Mouse (Mus musculus): ENCODE data around the gene Olfr49. TPM values are rescaled to one million over a fixed set of nuclear protein-coding genes. Genes with fewer than 3 reads are reported as not detected.

Olfr49 gene
- not detected in 2 replicates for polyA plus RNA-seq (2012; ENCODE audit: insufficient read depth, insufficient read length, missing spikeins)

- Histone ChIP-seq H3K4me1 (ENCODE audit: control insufficient read depth, insufficient read depth, insufficient read length, low read length) (no peaks in the 10 kb centered on the region), H3K4me3 (ENCODE audit: insufficient read depth, low read depth, low read length) (no peak within 1 kb of the TSS)
Observed at GRCm38 (mm10) chr14:54284839-54285238, at the start of gene Olfr49. Gene Olfr49, minus strand, starts transcription at chr14:54284939.

GRCm38 (mm10) chr14:54333452-54334189 lies 48.9 kb upstream of the Olfr49 start:
- Histone ChIP-seq H3K4me3 (ENCODE audit: insufficient read depth, low read depth, low read length) (no peak overlapping the region), H3K4me1 (ENCODE audit: control insufficient read depth, insufficient read depth, insufficient read length, low read length) (no peaks in the 10 kb centered on the region), H3K27ac (replicated peaks; ENCODE audit: low read depth, low read length) (no peak overlapping the region)

More at GRCm38 (mm10) chr14:54284839-54285238, at the start of gene Olfr49:
- H3K27ac ChIP-seq (replicated peaks; ENCODE audit: low read depth, low read length), result no peak within 1 kb of the TSS

GRCm38 (mm10) chr14:54332176-54333074 lies 47.7 kb upstream of the Olfr49 start:
- Histone ChIP-seq H3K27ac (replicated peaks; ENCODE audit: low read depth, low read length) (no peak overlapping the region), H3K4me1 (ENCODE audit: control insufficient read depth, insufficient read depth, insufficient read length, low read length) (no peaks in the 10 kb centered on the region), H3K4me3 (ENCODE audit: insufficient read depth, low read depth, low read length) (no peak overlapping the region)

- H3K4me1 ChIP-seq (ENCODE audit: control insufficient read depth, insufficient read depth, insufficient read length, low read length), result no peaks in the 10 kb centered on the region
- H3K27ac ChIP-seq (replicated peaks; ENCODE audit: low read depth, low read length), result no peak overlapping the region
- H3K4me3 ChIP-seq (ENCODE audit: insufficient read depth, low read depth, low read length), result no peak overlapping the region
Observed at GRCm38 (mm10) chr14:54331178-54331577, 46.4 kb upstream of the Olfr49 start.

GRCm38 (mm10) chr14:54329201-54329600 lies 44.5 kb upstream of the Olfr49 start:
- Histone ChIP-seq H3K27ac (replicated peaks; ENCODE audit: low read depth, low read length) (no peak overlapping the region), H3K4me1 (ENCODE audit: control insufficient read depth, insufficient read depth, insufficient read length, low read length) (no peaks in the 10 kb centered on the region), H3K4me3 (ENCODE audit: insufficient read depth, low read depth, low read length) (no peak overlapping the region)

GRCm38 (mm10) chr14:54328548-54328947 lies 43.8 kb upstream of the Olfr49 start:
- Histone ChIP-seq H3K4me1 (ENCODE audit: control insufficient read depth, insufficient read depth, insufficient read length, low read length) (no peaks in the 10 kb centered on the region), H3K27ac (replicated peaks; ENCODE audit: low read depth, low read length) (no peak overlapping the region), H3K4me3 (ENCODE audit: insufficient read depth, low read depth, low read length) (no peak overlapping the region)

- H3K27ac ChIP-seq (replicated peaks; ENCODE audit: low read depth, low read length), result no peak overlapping the region
- no peak overlapping the region for H3K4me3 ChIP-seq (ENCODE audit: insufficient read depth, low read depth, low read length)
Observed at GRCm38 (mm10) chr14:54324486-54324885, 39.7 kb upstream of the Olfr49 start.

GRCm38 (mm10) chr14:54321556-54322376 lies 37.0 kb upstream of the Olfr49 start:
- Histone ChIP-seq H3K4me1 (ENCODE audit: control insufficient read depth, insufficient read depth, insufficient read length, low read length) (no peaks in the 10 kb centered on the region), H3K4me3 (ENCODE audit: insufficient read depth, low read depth, low read length) (no peak overlapping the region), H3K27ac (replicated peaks; ENCODE audit: low read depth, low read length) (no peak overlapping the region)

More at GRCm38 (mm10) chr14:54324486-54324885, 39.7 kb upstream of the Olfr49 start:
- no peaks in the 10 kb centered on the region for H3K4me1 ChIP-seq (ENCODE audit: control insufficient read depth, insufficient read depth, insufficient read length, low read length)

GRCm38 (mm10) chr14:54311763-54312162 lies 27.0 kb upstream of the Olfr49 start:
- Histone ChIP-seq H3K27ac (replicated peaks; ENCODE audit: low read depth, low read length) (no peak overlapping the region), H3K4me3 (ENCODE audit: insufficient read depth, low read depth, low read length) (no peak overlapping the region), H3K4me1 (ENCODE audit: control insufficient read depth, insufficient read depth, insufficient read length, low read length) (no peaks in the 10 kb centered on the region)

- H3K4me3 ChIP-seq (ENCODE audit: insufficient read depth, low read depth, low read length), result no peak overlapping the region
- H3K4me1 ChIP-seq (ENCODE audit: control insufficient read depth, insufficient read depth, insufficient read length, low read length), result no peaks in the 10 kb centered on the region
- H3K27ac ChIP-seq (replicated peaks; ENCODE audit: low read depth, low read length), result no peak overlapping the region
Observed at GRCm38 (mm10) chr14:54300676-54301075, 15.9 kb upstream of the Olfr49 start.

- no peak overlapping the region for H3K27ac ChIP-seq (replicated peaks; ENCODE audit: low read depth, low read length)
- no peaks in the 10 kb centered on the region for H3K4me1 ChIP-seq (ENCODE audit: control insufficient read depth, insufficient read depth, insufficient read length, low read length)
- no peak overlapping the region for H3K4me3 ChIP-seq (ENCODE audit: insufficient read depth, low read depth, low read length)
Observed at GRCm38 (mm10) chr14:54300136-54300535, 15.4 kb upstream of the Olfr49 start.

GRCm38 (mm10) chr14:54276446-54276845 lies 8.3 kb downstream of the Olfr49 start:
- H3K4me3 ChIP-seq (ENCODE audit: insufficient read depth, low read depth, low read length), result no peak overlapping the region
- H3K4me1 ChIP-seq (ENCODE audit: control insufficient read depth, insufficient read depth, insufficient read length, low read length), result no peaks in the 10 kb centered on the region
- no peak overlapping the region for H3K27ac ChIP-seq (replicated peaks; ENCODE audit: low read depth, low read length)

- no peak overlapping the region for H3K27ac ChIP-seq (replicated peaks; ENCODE audit: low read depth, low read length)
- H3K4me1 ChIP-seq (ENCODE audit: control insufficient read depth, insufficient read depth, insufficient read length, low read length), result no peaks in the 10 kb centered on the region
- no peak overlapping the region for H3K4me3 ChIP-seq (ENCODE audit: insufficient read depth, low read depth, low read length)
Observed at GRCm38 (mm10) chr14:54272696-54273095, 12.0 kb downstream of the Olfr49 start.

GRCm38 (mm10) chr14:54271976-54272606 lies 12.6 kb downstream of the Olfr49 start:
- Histone ChIP-seq H3K4me1 (ENCODE audit: control insufficient read depth, insufficient read depth, insufficient read length, low read length) (no peaks in the 10 kb centered on the region), H3K27ac (replicated peaks; ENCODE audit: low read depth, low read length) (no peak overlapping the region), H3K4me3 (ENCODE audit: insufficient read depth, low read depth, low read length) (no peak overlapping the region)
